Mouse (Mus musculus) kidney, adult 11 months (tissue): ENCODE results near the gene Apeh.
A peak's percentile ranks its signal among the peaks of the same experiment; 100 is the strongest.
"Not testable (repeated sequence)": the region's sequence is repeated elsewhere in the genome, so short reads cannot be mapped to it uniquely, and the experiment has no call there.

Experiments used
- DNase-seq: peaks from one replicate; pipeline ENCODE4 v3.0.0; 2022

Gene Apeh

GRCm38 (mm10) chr9:108094184-108094941 is at the start of gene Apeh:
TSS of gene Apeh (minus strand) at chr9:108094606.
- DNase-seq, result peak; percentile 97

- no peak for DNase-seq
Measured at GRCm38 (mm10) chr9:108143470-108143869, 49.1 kb upstream of the Apeh start.

- DNase-seq, result no peak
Measured at GRCm38 (mm10) chr9:108141387-108141786, 47.0 kb upstream of the Apeh start.

- DNase-seq, result no peak
Measured at GRCm38 (mm10) chr9:108139963-108140695, 45.7 kb upstream of the Apeh start.

- no peak for DNase-seq
Measured at GRCm38 (mm10) chr9:108139169-108139962, 45.0 kb upstream of the Apeh start.

- DNase-seq, result no peak
Measured at GRCm38 (mm10) chr9:108138118-108138517, 43.7 kb upstream of the Apeh start.

- no peak for DNase-seq
Measured at GRCm38 (mm10) chr9:108137523-108137922, 43.1 kb upstream of the Apeh start.

GRCm38 (mm10) chr9:108136930-108137462 is 42.6 kb upstream of the Apeh start:
- DNase-seq, result no peak

- DNase-seq, result no peak
Measured at GRCm38 (mm10) chr9:108136225-108136624, 41.8 kb upstream of the Apeh start.

GRCm38 (mm10) chr9:108135679-108136078 is 41.3 kb upstream of the Apeh start:
- DNase-seq, result not testable (repeated sequence)

GRCm38 (mm10) chr9:108133478-108133877 is 39.1 kb upstream of the Apeh start:
- DNase-seq, result no peak

GRCm38 (mm10) chr9:108132373-108132772 is 38.0 kb upstream of the Apeh start:
- no peak for DNase-seq

GRCm38 (mm10) chr9:108131502-108131901 is 37.1 kb upstream of the Apeh start:
- DNase-seq, result no peak

GRCm38 (mm10) chr9:108129042-108129948 is 34.9 kb upstream of the Apeh start:
- DNase-seq, result no peak

GRCm38 (mm10) chr9:108128248-108128647 is 33.8 kb upstream of the Apeh start:
- no peak for DNase-seq

- no peak for DNase-seq
Measured at GRCm38 (mm10) chr9:108126436-108127180, 32.2 kb upstream of the Apeh start.

- no peak for DNase-seq
Measured at GRCm38 (mm10) chr9:108125731-108126130, 31.3 kb upstream of the Apeh start.

- DNase-seq, result no peak
Measured at GRCm38 (mm10) chr9:108123916-108124315, 29.5 kb upstream of the Apeh start.

- DNase-seq, result no peak
Measured at GRCm38 (mm10) chr9:108121170-108121969, 27.0 kb upstream of the Apeh start.

- DNase-seq, result no peak
Measured at GRCm38 (mm10) chr9:108120671-108121070, 26.3 kb upstream of the Apeh start.
